Mouse (Mus musculus): Measurements from ENCODE around the gene 1700056E22Rik. TPM values are rescaled to one million over a fixed set of nuclear protein-coding genes. Genes with fewer than 3 reads are reported as not detected.

Gene 1700056E22Rik
- total RNA-seq, 1 experiment, result 1.1 TPM

DNA sequence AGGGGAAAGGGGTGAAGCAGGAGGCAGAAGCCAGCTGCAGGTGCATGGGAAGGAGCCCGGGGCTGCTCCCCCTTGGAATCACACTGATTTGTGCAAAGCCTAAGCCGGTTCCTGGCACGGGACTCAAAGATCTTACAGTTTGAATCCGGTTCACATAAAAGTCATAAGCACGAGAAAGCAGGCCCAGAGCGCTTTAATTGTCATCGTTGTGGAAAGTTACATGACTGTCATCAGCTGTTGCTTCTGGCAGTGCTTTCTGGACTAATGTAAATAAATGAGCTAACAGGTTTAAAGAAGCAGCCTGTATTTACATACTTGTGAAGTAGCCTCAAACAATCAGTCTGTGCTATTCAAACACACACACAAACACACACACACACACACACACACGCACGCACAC lies 26.3 kb upstream of the 1700056E22Rik start:
- Histone ChIP-seq H3K36me3 (ENCODE audit: control insufficient read depth, insufficient read depth, low read length, poor library complexity, severe bottlenecking) (no peaks in the 10 kb centered on the region), H3K27ac (ENCODE audit: insufficient read depth, low read depth, low read length, poor library complexity, severe bottlenecking) (no peak overlapping the region), H3K9ac (ENCODE audit: insufficient read depth, low read depth, low read length, poor library complexity, severe bottlenecking) (no peak overlapping the region), H3K4me3 (ENCODE audit: insufficient read depth in 1 of 2, low read depth in 1 of 2, low read length in 2 of 2, poor library complexity in 1 of 2, severe bottlenecking in 1 of 2) (no peak overlapping the region), H3K9me3 (ENCODE audit: control insufficient read depth, insufficient read depth, low read depth, low read length) (no peaks in the 10 kb centered on the region), H3K4me1 (ENCODE audit: control insufficient read depth in 2 of 2, insufficient read depth in 2 of 2, low read length in 2 of 2, poor library complexity in 1 of 2) (no peaks in the 10 kb centered on the region)
- in situ Hi-C loops (cut with MboI; ENCODE audit: low sequenced_read_pairs in 2 of 2, unreplicated experiment in 2 of 2), result no loop called here
- TF ChIP-seq HCFC1 (IDR thresholded peaks at IDR 0.05; ENCODE audit: borderline replicate concordance, insufficient read depth, low read length), result no peak
- TF ChIP-seq ZC3H11A (IDR thresholded peaks at IDR 0.05; ENCODE audit: borderline replicate concordance, low read depth, low read length), result no peak
- no peak for TF ChIP-seq CHD2 (IDR thresholded peaks at IDR 0.05; ENCODE audit: low read depth, low read length)
- TF ChIP-seq ZNF384 (IDR thresholded peaks at IDR 0.05; ENCODE audit: low read depth, low read length), result no peak
- no peak for TF ChIP-seq MAFK (IDR thresholded peaks at IDR 0.05; ENCODE audit: insufficient read depth, low read depth, low read length)
- DNase-seq (ENCODE audit: low read depth, low spot score), result no peak

DNA sequence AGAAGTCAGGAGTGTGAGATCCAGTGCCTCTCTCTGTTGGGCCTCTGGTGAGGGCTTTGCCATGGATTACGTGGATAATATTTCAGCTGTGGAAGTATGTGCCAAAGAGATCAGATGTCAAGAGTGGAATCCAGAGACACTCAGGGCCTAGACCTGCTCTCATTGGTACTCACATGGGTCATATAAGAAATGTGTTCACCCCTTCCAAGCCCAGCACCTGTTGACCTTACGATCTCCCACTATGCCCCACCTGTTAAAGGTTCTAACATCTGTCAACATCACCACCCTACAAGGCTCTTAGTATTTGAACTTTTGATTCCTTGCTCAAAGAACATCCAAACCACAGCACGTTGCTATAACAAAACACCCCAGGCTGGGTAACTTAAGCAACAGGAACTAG lies 25.7 kb upstream of the 1700056E22Rik start:
- Histone ChIP-seq H3K27ac (ENCODE audit: insufficient read depth, low read depth, low read length, poor library complexity, severe bottlenecking) (no peak overlapping the region), H3K9me3 (ENCODE audit: control insufficient read depth, insufficient read depth, low read depth, low read length) (no peaks in the 10 kb centered on the region), H3K9ac (ENCODE audit: insufficient read depth, low read depth, low read length, poor library complexity, severe bottlenecking) (no peak overlapping the region), H3K4me1 (ENCODE audit: control insufficient read depth in 2 of 2, insufficient read depth in 2 of 2, low read length in 2 of 2, poor library complexity in 1 of 2) (no peaks in the 10 kb centered on the region), H3K36me3 (ENCODE audit: control insufficient read depth, insufficient read depth, low read length, poor library complexity, severe bottlenecking) (no peaks in the 10 kb centered on the region), H3K4me3 (ENCODE audit: insufficient read depth in 1 of 2, low read depth in 1 of 2, low read length in 2 of 2, poor library complexity in 1 of 2, severe bottlenecking in 1 of 2) (no peak overlapping the region)
- DNase-seq (ENCODE audit: low read depth, low spot score), result no peak
- TF ChIP-seq ZC3H11A (IDR thresholded peaks at IDR 0.05; ENCODE audit: borderline replicate concordance, low read depth, low read length) (no peak), MAFK (IDR thresholded peaks at IDR 0.05; ENCODE audit: insufficient read depth, low read depth, low read length) (no peak), ZNF384 (IDR thresholded peaks at IDR 0.05; ENCODE audit: low read depth, low read length) (no peak), HCFC1 (IDR thresholded peaks at IDR 0.05; ENCODE audit: borderline replicate concordance, insufficient read depth, low read length) (no peak), CHD2 (IDR thresholded peaks at IDR 0.05; ENCODE audit: low read depth, low read length) (no peak)
- in situ Hi-C loops (cut with MboI; ENCODE audit: low sequenced_read_pairs in 2 of 2, unreplicated experiment in 2 of 2), result no loop called here

DNA sequence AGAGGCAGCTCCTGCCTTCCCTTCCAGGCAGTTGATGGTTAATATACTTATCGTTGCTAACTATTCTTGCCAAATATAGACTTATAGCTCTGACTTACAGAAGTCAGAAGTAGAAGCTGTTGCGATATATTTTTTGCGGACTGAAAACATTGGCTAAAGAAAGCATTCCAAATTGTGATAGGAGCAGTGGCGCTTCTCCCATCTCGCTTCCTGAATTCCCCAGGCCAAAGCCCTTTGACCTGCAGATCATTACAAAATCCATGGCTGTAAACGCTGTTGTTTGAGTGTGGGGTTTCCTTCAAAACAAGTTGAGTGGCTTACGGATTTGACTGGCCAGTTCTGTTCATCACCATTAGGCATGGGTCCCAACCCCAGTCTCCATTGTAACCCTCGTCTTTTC lies 24.1 kb upstream of the 1700056E22Rik start:
- no peaks in the 10 kb centered on the region for H3K9me3 ChIP-seq (ENCODE audit: control insufficient read depth, insufficient read depth, low read depth, low read length)

DNA sequence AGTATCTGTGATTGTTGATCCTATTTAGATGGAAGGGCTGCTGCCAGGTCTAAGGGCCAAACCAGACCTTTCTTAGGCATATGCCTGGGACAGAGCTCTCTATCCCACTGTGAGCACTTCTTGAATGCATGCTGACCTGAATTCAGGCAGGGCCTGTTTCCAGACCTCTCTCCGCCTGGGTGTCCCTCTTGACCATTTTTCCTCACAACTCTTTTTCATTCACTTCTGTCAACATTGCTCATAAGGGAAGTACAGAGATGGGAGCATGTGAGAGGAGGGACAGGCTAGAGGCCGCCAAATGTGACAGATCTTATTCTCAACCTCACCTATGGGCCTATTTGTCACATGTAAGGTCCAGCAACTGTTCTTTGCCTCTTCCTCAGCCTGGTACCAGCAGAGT lies 20.1 kb upstream of the 1700056E22Rik start:
- in situ Hi-C loops (cut with MboI; ENCODE audit: low sequenced_read_pairs in 2 of 2, unreplicated experiment in 2 of 2), result no loop called here
- Histone ChIP-seq H3K4me1 (ENCODE audit: control insufficient read depth in 2 of 2, insufficient read depth in 2 of 2, low read length in 2 of 2, poor library complexity in 1 of 2) (no peaks in the 10 kb centered on the region), H3K27ac (ENCODE audit: insufficient read depth, low read depth, low read length, poor library complexity, severe bottlenecking) (no peak overlapping the region), H3K4me3 (ENCODE audit: insufficient read depth in 1 of 2, low read depth in 1 of 2, low read length in 2 of 2, poor library complexity in 1 of 2, severe bottlenecking in 1 of 2) (no peak overlapping the region), H3K9ac (ENCODE audit: insufficient read depth, low read depth, low read length, poor library complexity, severe bottlenecking) (no peak overlapping the region), H3K9me3 (ENCODE audit: control insufficient read depth, insufficient read depth, low read depth, low read length) (no peaks in the 10 kb centered on the region), H3K36me3 (ENCODE audit: control insufficient read depth, insufficient read depth, low read length, poor library complexity, severe bottlenecking) (no peaks in the 10 kb centered on the region)
- DNase-seq (ENCODE audit: low read depth, low spot score), result no peak
- TF ChIP-seq MAFK (IDR thresholded peaks at IDR 0.05; ENCODE audit: insufficient read depth, low read depth, low read length), result no peak
- TF ChIP-seq ZC3H11A (IDR thresholded peaks at IDR 0.05; ENCODE audit: borderline replicate concordance, low read depth, low read length), result no peak
- TF ChIP-seq CHD2 (IDR thresholded peaks at IDR 0.05; ENCODE audit: low read depth, low read length), result no peak
- TF ChIP-seq HCFC1 (IDR thresholded peaks at IDR 0.05; ENCODE audit: borderline replicate concordance, insufficient read depth, low read length), result no peak
- TF ChIP-seq ZNF384 (IDR thresholded peaks at IDR 0.05; ENCODE audit: low read depth, low read length), result no peak

More for the DNA sequence above, 24.1 kb upstream of the 1700056E22Rik start:
- DNase-seq (ENCODE audit: low read depth, low spot score), result no peak
- H3K9ac ChIP-seq (ENCODE audit: insufficient read depth, low read depth, low read length, poor library complexity, severe bottlenecking), result no peak overlapping the region
- H3K4me3 ChIP-seq (ENCODE audit: insufficient read depth in 1 of 2, low read depth in 1 of 2, low read length in 2 of 2, poor library complexity in 1 of 2, severe bottlenecking in 1 of 2), result no peak overlapping the region
- no peak overlapping the region for H3K27ac ChIP-seq (ENCODE audit: insufficient read depth, low read depth, low read length, poor library complexity, severe bottlenecking)
- H3K4me1 ChIP-seq (ENCODE audit: control insufficient read depth in 2 of 2, insufficient read depth in 2 of 2, low read length in 2 of 2, poor library complexity in 1 of 2), result no peaks in the 10 kb centered on the region
- in situ Hi-C loops (cut with MboI; ENCODE audit: low sequenced_read_pairs in 2 of 2, unreplicated experiment in 2 of 2), result no loop called here
- TF ChIP-seq ZC3H11A (IDR thresholded peaks at IDR 0.05; ENCODE audit: borderline replicate concordance, low read depth, low read length), result no peak
- TF ChIP-seq CHD2 (IDR thresholded peaks at IDR 0.05; ENCODE audit: low read depth, low read length), result no peak
- TF ChIP-seq HCFC1 (IDR thresholded peaks at IDR 0.05; ENCODE audit: borderline replicate concordance, insufficient read depth, low read length), result no peak
- TF ChIP-seq MAFK (IDR thresholded peaks at IDR 0.05; ENCODE audit: insufficient read depth, low read depth, low read length), result no peak
- TF ChIP-seq ZNF384 (IDR thresholded peaks at IDR 0.05; ENCODE audit: low read depth, low read length), result no peak
- H3K36me3 ChIP-seq (ENCODE audit: control insufficient read depth, insufficient read depth, low read length, poor library complexity, severe bottlenecking), result no peaks in the 10 kb centered on the region

DNA sequence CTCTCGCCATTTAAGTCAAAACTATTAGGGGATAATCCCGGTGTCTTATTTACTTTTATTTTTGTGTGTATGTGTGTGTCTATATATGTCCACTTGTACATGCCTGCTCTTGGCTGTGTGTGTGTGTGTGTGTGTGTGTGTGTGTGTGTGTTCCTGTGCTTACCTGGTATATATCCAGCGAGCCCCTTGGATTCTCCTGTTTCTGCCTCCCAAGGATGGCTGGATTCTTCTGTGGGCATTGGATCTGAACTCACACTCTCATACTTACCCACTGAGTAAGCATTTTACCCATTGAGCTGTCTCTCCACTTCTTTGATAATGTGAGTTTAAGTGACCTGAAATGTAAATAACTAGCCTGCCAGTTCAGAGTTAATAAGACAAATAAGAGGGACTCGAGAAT lies 19.6 kb upstream of the 1700056E22Rik start:
- H3K27ac ChIP-seq (ENCODE audit: insufficient read depth, low read depth, low read length, poor library complexity, severe bottlenecking), result no peak overlapping the region

More for the DNA sequence above, 19.6 kb upstream of the 1700056E22Rik start:
- H3K9me3 ChIP-seq (ENCODE audit: control insufficient read depth, insufficient read depth, low read depth, low read length), result no peaks in the 10 kb centered on the region
- H3K9ac ChIP-seq (ENCODE audit: insufficient read depth, low read depth, low read length, poor library complexity, severe bottlenecking), result no peak overlapping the region
- DNase-seq (ENCODE audit: low read depth, low spot score), result no peak
- H3K4me3 ChIP-seq (ENCODE audit: insufficient read depth in 1 of 2, low read depth in 1 of 2, low read length in 2 of 2, poor library complexity in 1 of 2, severe bottlenecking in 1 of 2), result no peak overlapping the region
- in situ Hi-C loops (cut with MboI; ENCODE audit: low sequenced_read_pairs in 2 of 2, unreplicated experiment in 2 of 2), result no loop called here
- no peak for TF ChIP-seq ZNF384 (IDR thresholded peaks at IDR 0.05; ENCODE audit: low read depth, low read length)
- no peak for TF ChIP-seq MAFK (IDR thresholded peaks at IDR 0.05; ENCODE audit: insufficient read depth, low read depth, low read length)
- TF ChIP-seq HCFC1 (IDR thresholded peaks at IDR 0.05; ENCODE audit: borderline replicate concordance, insufficient read depth, low read length), result no peak
- TF ChIP-seq CHD2 (IDR thresholded peaks at IDR 0.05; ENCODE audit: low read depth, low read length), result no peak
- no peak for TF ChIP-seq ZC3H11A (IDR thresholded peaks at IDR 0.05; ENCODE audit: borderline replicate concordance, low read depth, low read length)
- H3K4me1 ChIP-seq (ENCODE audit: control insufficient read depth in 2 of 2, insufficient read depth in 2 of 2, low read length in 2 of 2, poor library complexity in 1 of 2), result no peaks in the 10 kb centered on the region
- H3K36me3 ChIP-seq (ENCODE audit: control insufficient read depth, insufficient read depth, low read length, poor library complexity, severe bottlenecking), result no peaks in the 10 kb centered on the region
